17 mouse cellular contexts compared by ENCODE assay signal in genomic region chr12:54333632-54334321, GRCm38 (mm10).
A peak's percentile ranks its signal among the peaks of the same experiment; 100 is the strongest.
DNase-seq lines count a peak whose midpoint lies in the region; ATAC-seq lines count a peak whose summit lies in the region.
"Had no signal": no experiment of that assay in that cellular context is flagged by ENCODE, and none has a peak within 500 bp of the region (broad histone marks: within the 10 kb centered on the region; RNA-seq: fewer than 3 reads in every experiment).

No protein-coding gene starts in this region.

- peaks cover 11% of the 10 kb centered on the region for H3K4me1 ChIP-seq in hindbrain, embryonic 15.5 days (replicated peaks)
- H3K4me1 ChIP-seq in hindbrain, embryonic 16.5 days (ENCODE audit: control insufficient read depth, insufficient read depth, low read depth, low read length) = peaks cover 8% of the 10 kb centered on the region; the same call in 1 of the 2 replicates
- H3K4me1 ChIP-seq in neural tube, embryonic 13.5 days (replicated peaks) = peaks cover 23% of the 10 kb centered on the region
- H3K4me1 ChIP-seq in neural tube, embryonic 15.5 days = peaks cover 13% of the 10 kb centered on the region
- H3K4me1 ChIP-seq: limb, embryonic 13.5 days; liver, embryonic 15.5 days had no signal

- H3K9me3 ChIP-seq in hindbrain, embryonic 15.5 days = no peaks in the 10 kb centered on the region
- no peaks in the 10 kb centered on the region for H3K9me3 ChIP-seq in hindbrain, embryonic 16.5 days (ENCODE audit: control insufficient read depth, low read length)
- H3K9me3 ChIP-seq in neural tube, embryonic 13.5 days = no peaks in the 10 kb centered on the region
- H3K9me3 ChIP-seq in neural tube, embryonic 15.5 days (replicated peaks) = no peaks in the 10 kb centered on the region
- H3K9me3 ChIP-seq: forebrain, embryonic 13.5 days; heart, embryonic 12.5 days; limb, embryonic 13.5 days; liver, embryonic 15.5 days had no signal

- H3K4me2 ChIP-seq in hindbrain, embryonic 15.5 days = no peak overlapping the region
- no peak overlapping the region for H3K4me2 ChIP-seq in hindbrain, embryonic 16.5 days (ENCODE audit: low read length)
- H3K4me2 ChIP-seq in neural tube, embryonic 13.5 days = no peak overlapping the region
- H3K4me2 ChIP-seq in neural tube, embryonic 15.5 days = no peak overlapping the region
- H3K4me2 ChIP-seq: heart, embryonic 12.5 days; limb, embryonic 13.5 days; liver, embryonic 15.5 days had no signal

- ATAC-seq in hindbrain, embryonic 15.5 days (ENCODE audit: low FRiP score, low read depth) = no peak
- no peak for ATAC-seq in hindbrain, embryonic 16.5 days
- no peak for ATAC-seq in neural tube, embryonic 13.5 days (ENCODE audit: low read depth)
- no peak for ATAC-seq in neural tube, embryonic 15.5 days (ENCODE audit: low FRiP score)
- ATAC-seq in megakaryocyte progenitor cell, adult 5-6 weeks (replicated peaks; ENCODE audit: poor library complexity) = peak; percentile 87

- H3K27ac ChIP-seq in hindbrain, embryonic 15.5 days (replicated peaks) = 0 out of 2 replicates have a peak overlapping the region, but pooled peaks have one; percentile 26
- no peak overlapping the region for H3K27ac ChIP-seq in hindbrain, embryonic 16.5 days (ENCODE audit: low read depth, low read length)
- peak overlapping the region; percentile 85 for H3K27ac ChIP-seq in neural tube, embryonic 13.5 days (replicated peaks)
- no peak overlapping the region for H3K27ac ChIP-seq in neural tube, embryonic 15.5 days (replicated peaks)
- H3K27ac ChIP-seq: limb, embryonic 13.5 days; liver, embryonic 15.5 days; macrophage had no signal

- no peak for DNase-seq in urinary bladder, postnatal 14 days (ENCODE audit: low spot score)
- DNase-seq in testis, postnatal 14 days (ENCODE audit: low spot score) = no peak
- DNase-seq: cerebellum, adult 9-10 months; gastrocnemius, postnatal 25 days; kidney, adult 2 months; kidney, postnatal 25 days had no signal

- H3K9ac ChIP-seq in hindbrain, embryonic 15.5 days = no peak overlapping the region
- no peak overlapping the region for H3K9ac ChIP-seq in hindbrain, embryonic 16.5 days (ENCODE audit: low read depth, low read length)
- no peak overlapping the region for H3K9ac ChIP-seq in neural tube, embryonic 13.5 days
- no peak overlapping the region for H3K9ac ChIP-seq in neural tube, embryonic 15.5 days (replicated peaks)
- H3K9ac ChIP-seq: forebrain, embryonic 13.5 days; heart, embryonic 12.5 days; limb, embryonic 13.5 days; liver, embryonic 15.5 days had no signal

- H3K27me3 ChIP-seq in hindbrain, embryonic 15.5 days = no peaks in the 10 kb centered on the region
- H3K27me3 ChIP-seq in hindbrain, embryonic 16.5 days (replicated peaks; ENCODE audit: control insufficient read depth, insufficient read depth, low read length) = no peaks in the 10 kb centered on the region
- H3K27me3 ChIP-seq in neural tube, embryonic 13.5 days = no peaks in the 10 kb centered on the region
- no peaks in the 10 kb centered on the region for H3K27me3 ChIP-seq in neural tube, embryonic 15.5 days (replicated peaks)
- H3K27me3 ChIP-seq: heart, embryonic 12.5 days; limb, embryonic 13.5 days; liver, embryonic 15.5 days had no signal

- WGBS in hindbrain, embryonic 15.5 days = 83% methylated on average over 14 of the region's 14 CpGs
- WGBS in hindbrain, embryonic 16.5 days = 83% methylated on average over 14 of the region's 14 CpGs
- WGBS in neural tube, embryonic 13.5 days = 78% methylated on average over 14 of the region's 14 CpGs
- 79% methylated on average over 14 of the region's 14 CpGs for WGBS in neural tube, embryonic 15.5 days

- no peak overlapping the region for H3K4me3 ChIP-seq in hindbrain, embryonic 15.5 days
- H3K4me3 ChIP-seq in hindbrain, embryonic 16.5 days (ENCODE audit: low read length) = no peak overlapping the region
- H3K4me3 ChIP-seq in neural tube, embryonic 13.5 days = no peak overlapping the region
- no peak overlapping the region for H3K4me3 ChIP-seq in neural tube, embryonic 15.5 days (replicated peaks)
- H3K4me3 ChIP-seq: forebrain, embryonic 13.5 days; heart, embryonic 12.5 days; limb, embryonic 13.5 days; liver, embryonic 15.5 days had no signal

- no peaks in the 10 kb centered on the region for H3K36me3 ChIP-seq in hindbrain, embryonic 15.5 days
- no peaks in the 10 kb centered on the region for H3K36me3 ChIP-seq in hindbrain, embryonic 16.5 days (ENCODE audit: control insufficient read depth, insufficient read depth, low read length)
- H3K36me3 ChIP-seq in neural tube, embryonic 13.5 days = no peaks in the 10 kb centered on the region
- H3K36me3 ChIP-seq in neural tube, embryonic 15.5 days = no peaks in the 10 kb centered on the region
- H3K36me3 ChIP-seq: G1E; heart, embryonic 12.5 days; limb, embryonic 13.5 days; liver, embryonic 15.5 days had no signal

Comparison
In these comparisons a context has a peak if more than half of its experiments do, and no peak if none do; other contexts are left out.
1. H3K27ac ChIP-seq: peak in hindbrain, embryonic 15.5 days (single experiment) and neural tube, embryonic 13.5 days (single experiment); none in hindbrain, embryonic 16.5 days (single experiment) and neural tube, embryonic 15.5 days (single experiment).